Mouse (Mus musculus) right cerebral cortex, postnatal 10 days (tissue): ENCODE measurements at regions not wholly inside any gene's neighbourhood (a gene's known extent, or its start where the extent isn't known, plus 50 kb on each side); places are given as distances from the start of the nearest gene placed in this dataset.

Source experiments
- DNase-seq, 2 experiments: peaks; one replicate each; pipeline ENCODE4 v3.0.0; 2021; ENCODE audit warnings: low spot score in 2 of 2

GRCm38 (mm10) chr11:82588744-82589143 is 175.4 kb downstream of the Cct6b start:
- no peak for DNase-seq

GRCm38 (mm10) chr11:82579841-82580415 is 184.2 kb downstream of the Cct6b start:
- DNase-seq: peak; percentile 74 to 80

DNA sequence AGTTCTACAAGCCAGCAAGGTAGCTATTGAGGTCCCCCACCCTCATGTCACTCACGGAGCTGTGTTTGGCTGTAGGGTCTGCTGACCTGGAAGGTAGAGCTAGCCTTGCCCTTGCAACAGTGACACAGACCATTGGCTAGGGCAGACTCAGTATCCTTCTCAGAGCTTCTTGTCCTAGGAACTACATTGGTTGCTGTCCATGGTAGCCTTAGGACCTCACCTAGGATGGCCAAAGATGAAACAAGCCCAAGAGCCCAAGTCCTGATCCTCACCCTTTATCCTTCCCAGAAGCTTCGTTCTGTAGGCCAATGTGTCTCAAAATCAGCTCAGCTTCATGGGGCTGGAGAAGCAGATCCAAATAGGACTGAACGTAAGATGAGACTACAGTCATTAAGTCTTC is 187.3 kb downstream of the Tmem132e start:
- DNase-seq: no peak

DNA sequence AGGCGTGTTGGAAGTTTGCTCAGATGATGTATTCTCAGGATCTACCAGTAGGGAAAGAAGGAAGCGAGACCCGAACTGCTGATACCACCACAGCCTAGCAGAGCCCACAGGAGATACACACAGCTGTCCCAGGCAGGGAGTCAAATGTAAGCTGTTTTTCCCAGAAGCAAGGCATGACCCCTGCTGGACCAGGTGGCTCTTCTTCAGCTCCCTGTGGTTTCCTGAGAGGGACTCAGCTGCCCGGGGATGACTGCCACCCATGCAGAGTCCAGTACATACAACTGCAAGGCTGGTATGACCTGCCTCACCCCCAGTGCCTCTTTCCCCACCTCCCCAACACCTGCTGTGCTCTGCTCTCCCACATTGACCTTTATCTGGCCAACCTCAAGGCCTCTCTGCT is 184.4 kb downstream of the Tmem132e start:
- no peak for DNase-seq

GRCm38 (mm10) chr11:82571525-82571924 is 182.8 kb downstream of the Tmem132e start:
- DNase-seq: no peak

DNA sequence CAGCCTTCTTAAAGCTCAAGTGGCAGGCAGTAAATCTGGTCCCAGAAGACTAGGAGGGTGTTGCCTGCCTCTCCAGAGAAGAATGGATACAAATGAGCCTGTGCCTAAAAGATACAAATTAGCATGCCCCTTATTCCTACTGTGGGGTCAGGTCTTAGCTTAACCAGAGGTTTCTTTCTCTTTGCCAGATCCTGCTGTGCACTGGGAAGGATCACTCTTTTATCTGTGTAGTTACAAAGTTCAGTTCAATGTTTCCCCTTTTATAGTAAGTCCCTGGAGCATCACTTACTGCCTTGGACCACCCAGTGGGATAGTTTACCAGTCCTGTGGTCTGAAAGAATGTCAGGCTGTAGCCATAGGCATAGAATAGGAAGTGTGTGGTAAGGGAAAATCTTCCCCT is 181.1 kb downstream of the Tmem132e start:
- no peak for DNase-seq

DNA sequence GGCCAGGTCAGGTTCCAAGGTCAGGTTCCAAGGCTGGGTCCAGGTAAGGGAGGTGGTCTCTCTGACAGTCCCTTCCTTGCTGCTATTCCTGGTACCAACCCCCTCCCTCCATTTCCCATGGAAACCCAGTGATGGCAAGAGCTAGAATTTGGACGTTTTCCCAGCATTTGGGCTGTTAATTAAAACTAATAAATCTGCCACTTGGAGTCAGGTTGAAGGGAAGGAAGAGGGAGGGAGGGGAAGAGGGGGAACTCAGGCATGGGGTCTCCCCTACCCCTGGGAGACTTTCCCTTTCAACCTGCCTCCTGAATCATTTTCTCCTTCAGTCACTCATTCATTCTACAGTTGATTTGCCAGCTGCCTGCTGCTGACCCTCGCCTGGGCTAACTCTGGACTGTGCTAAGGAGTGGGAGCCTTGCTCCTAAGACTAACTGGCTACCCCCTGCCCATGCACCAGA is 179.5 kb downstream of the Tmem132e start:
- no peak for DNase-seq

GRCm38 (mm10) chr11:82567014-82567685 is 178.4 kb downstream of the Tmem132e start:
- DNase-seq: peak; percentile 64 to 68

DNA sequence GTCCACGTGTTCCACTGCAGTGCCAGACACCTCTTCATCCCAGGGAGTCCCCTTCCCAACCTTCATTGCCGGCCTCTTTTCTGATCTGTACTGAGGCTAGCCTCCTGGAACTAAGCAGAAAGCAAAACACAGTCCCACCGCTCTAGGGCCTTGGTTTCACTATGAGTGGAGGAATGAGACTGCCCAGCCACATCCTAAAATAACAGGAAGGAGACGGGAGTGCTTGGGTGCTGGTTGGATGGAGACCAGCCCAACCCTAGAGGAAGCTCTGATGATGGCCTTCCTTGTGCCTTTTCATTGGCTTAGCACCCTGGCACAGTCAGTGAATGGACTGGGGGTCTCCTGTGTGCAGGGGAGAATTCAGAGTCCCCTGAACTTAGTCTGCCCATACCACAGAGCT is 177.4 kb downstream of the Tmem132e start:
- no peak for DNase-seq

DNA sequence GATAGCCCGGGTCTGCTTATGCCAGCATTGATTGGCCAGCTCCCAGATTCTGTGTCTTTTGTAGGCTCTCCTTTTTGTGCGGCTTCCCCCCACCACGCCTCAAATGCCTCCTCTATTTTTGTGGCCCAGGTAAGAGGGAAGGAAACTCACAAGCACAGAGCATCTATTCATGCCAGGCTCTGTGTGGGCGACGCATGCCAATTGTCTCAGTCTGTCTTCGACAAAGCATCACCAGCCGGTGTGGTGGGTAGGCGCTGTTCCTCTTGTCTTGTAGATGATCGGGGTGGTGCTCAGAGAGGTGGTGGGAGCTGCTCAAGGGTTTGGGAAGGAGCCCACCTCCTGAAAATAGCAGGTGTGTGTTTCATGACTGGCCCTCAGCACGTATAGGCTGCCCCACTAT is 175.5 kb downstream of the Tmem132e start:
- peak; percentile 69 to 72 for DNase-seq

DNA sequence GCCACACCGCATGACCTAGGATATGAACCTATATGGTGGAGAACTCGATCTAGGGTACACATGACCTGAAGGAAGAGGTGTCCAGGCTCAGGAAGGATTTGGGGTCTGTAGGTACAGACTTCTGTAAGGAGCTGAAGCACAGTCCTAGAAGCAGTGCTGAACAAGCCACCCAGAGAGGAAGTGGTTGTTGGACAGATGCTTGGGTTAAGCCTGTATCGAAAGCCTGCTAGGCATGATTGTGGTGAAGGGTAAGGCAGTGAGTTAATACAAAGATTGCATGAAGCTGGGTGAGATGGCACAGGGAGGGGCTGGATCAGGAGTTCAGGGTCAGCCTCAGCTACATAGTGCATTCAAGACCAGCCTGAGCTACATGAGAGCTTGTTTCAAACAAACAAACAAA is 153.3 kb downstream of the Tmem132e start:
- no peak for DNase-seq

DNA sequence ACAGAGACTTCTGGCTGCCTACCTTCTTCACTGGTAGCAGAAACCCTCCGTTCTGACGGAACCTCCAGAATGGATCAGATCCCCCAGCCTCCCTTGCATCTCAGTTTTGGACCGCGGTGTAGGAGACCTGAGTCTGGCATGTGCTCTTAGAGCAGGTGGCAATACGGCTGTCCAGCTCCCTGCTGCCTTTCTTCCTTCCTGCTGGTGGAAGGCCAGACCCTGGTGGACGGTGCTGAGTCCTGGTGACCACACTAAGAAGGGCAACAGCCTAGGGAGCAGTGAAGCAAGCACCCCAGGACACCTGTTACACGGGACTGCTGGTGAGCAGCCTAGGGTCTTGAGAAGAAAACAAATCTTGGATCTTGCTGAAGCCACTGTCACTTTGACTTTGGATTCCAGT is 152.7 kb downstream of the Tmem132e start:
- no peak for DNase-seq

- DNase-seq: no peak
These were observed 149.2 kb downstream of the Tmem132e start for GRCm38 (mm10) chr11:82537931-82538330.

DNA sequence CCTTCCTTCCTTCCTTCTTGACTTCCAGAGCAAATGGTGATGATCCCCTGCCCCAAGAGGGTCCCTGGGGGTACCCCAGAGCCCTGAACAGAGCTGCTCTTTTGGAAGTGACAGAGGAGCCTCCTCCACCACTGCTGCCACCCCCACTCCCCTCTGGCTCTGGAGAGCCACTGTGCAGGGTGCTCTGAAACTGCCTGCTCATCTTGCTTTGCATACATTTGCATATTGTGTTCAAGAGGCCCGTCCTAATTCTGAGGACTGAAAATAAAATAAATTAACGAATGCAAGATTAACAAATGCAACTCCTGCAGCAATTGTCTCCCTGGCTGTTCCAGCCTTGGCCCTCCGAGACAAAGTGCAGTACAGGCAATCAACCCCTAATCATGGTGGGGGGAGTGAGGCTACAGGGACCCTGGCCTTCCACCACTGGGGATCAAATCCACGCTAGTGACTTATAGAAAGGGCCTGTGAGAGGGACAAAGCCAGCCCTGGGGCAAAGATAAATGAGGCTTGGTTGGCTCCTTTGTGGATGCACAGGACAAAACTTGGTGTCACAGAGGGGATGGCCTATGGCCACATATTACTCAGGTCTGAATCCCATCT is 134.6 kb downstream of the Tmem132e start:
- no peak for DNase-seq

DNA sequence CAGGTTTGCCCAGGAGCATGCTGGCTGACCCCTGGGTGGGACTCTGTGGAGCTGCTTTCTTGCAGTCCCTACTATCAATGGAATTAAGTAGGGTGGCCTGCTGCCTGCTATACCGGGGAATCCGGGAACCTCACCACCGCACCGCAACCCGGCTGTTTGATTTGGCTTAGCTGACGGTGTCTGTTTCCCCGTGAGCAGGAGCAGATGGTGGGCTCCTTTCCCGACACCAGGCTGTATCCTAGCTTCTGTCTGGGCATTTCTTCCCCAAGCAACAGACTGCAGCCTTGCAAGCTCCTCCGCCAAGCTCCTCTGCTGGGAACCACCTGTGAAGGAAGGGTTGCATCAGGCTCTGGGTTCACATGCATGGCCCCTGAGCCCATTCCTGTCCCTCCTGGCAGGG is 132.7 kb downstream of the Tmem132e start:
- peak; percentile 85 to 88 for DNase-seq

DNA sequence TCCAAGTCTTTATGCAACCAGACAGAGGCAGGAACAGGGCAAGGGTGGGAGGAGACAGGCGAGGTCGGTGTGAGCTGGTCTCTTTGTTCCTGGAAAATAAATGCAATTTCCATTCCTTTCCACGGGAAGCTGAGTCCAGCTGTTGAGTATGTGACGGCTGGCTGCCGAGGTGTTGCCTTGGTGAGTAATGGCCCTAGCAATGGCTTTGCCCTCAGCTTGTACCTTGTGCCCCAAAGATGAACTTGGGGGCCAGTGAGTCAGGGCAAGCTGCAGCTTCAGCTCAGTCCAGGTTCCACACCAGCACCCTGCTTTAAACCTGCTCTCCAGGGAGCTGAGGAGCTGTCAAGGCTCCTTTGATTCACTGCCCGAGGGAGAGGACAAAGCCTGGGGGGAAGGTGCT is 130.0 kb downstream of the Tmem132e start:
- DNase-seq: no peak

DNA sequence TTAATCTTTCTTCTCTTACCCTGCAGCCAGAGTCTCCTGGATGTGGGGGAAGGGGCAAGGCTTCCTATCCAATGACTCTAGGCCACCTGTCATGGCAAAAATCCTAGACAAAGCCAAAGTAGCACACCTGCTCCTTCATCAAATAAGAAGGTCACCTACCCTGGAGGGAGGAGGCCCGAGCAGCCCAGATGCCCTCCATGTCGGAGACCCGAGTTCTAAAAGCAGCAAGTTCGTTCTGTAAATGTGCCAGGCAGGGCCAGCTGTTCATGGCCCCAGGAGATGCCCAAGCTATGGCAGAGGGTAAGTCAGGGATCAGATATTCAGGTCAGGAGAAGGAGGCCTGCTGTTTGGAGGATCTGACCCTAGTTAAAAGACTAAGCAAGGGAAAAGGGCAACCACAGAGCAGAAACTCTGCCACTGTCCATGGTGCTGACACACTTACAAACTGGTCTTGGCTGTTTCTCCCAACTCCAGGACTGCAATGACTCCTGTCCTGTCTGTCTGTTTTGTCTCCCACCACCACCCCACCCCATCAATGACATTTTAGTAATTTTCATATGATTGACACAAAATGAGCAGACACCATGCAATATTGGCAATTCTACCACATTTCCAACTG is 125.9 kb downstream of the Tmem132e start:
- no peak for DNase-seq

- DNase-seq: no peak
These were observed 119.9 kb downstream of the Tmem132e start for GRCm38 (mm10) chr11:82508564-82508963.
